Mouse (Mus musculus) forebrain, embryonic 11.5 days (tissue): ENCODE measurements around the gene Nucks1. TPM values are rescaled to one million over a fixed set of nuclear protein-coding genes. Genes with fewer than 3 reads are reported as not detected.

ENCODE experiments used
- ATAC-seq: fragments of 200-750 bp; cut with Nextera tagmentation; replicated peaks from 2 replicates; pipeline ENCODE4 v1.8.0; 2017; ENCODE audit warnings: moderate TSS enrichment; ENCODE audit not compliant: low FRiP score
- DNase-seq: peaks from one replicate; pipeline ENCODE4 v3.0.0-alpha.2; 2017; ENCODE audit warnings: low spot score
- H3K27ac ChIP-seq: fragments of 300-500 bp; sonication (generic); 2 replicates; pipeline ENCODE4 v1.5.1; 2014; ENCODE audit warnings: low read depth, low read length
- H3K27me3 ChIP-seq: fragments of 300-500 bp; sonication (generic); 2 replicates; pipeline ENCODE4 v1.6.1; 2014; ENCODE audit warnings: mild to moderate bottlenecking, low read length, mixed read lengths; ENCODE audit not compliant: control insufficient read depth, insufficient read depth
- H3K36me3 ChIP-seq: fragments of 300-500 bp; sonication (generic); 2 replicates; pipeline ENCODE4 v1.6.1; 2014; ENCODE audit warnings: mild to moderate bottlenecking, low read length, moderate library complexity, mixed read lengths; ENCODE audit not compliant: control insufficient read depth, insufficient read depth
- H3K4me1 ChIP-seq: fragments of 300-500 bp; sonication (generic); replicated peaks from 2 replicates; pipeline ENCODE4 v1.6.1; 2014; ENCODE audit warnings: low read length, mixed read lengths; ENCODE audit not compliant: control insufficient read depth, insufficient read depth
- H3K4me2 ChIP-seq: fragments of 300-500 bp; sonication (generic); 2 replicates; pipeline ENCODE4 v1.6.1; 2014; ENCODE audit warnings: low read depth, mild to moderate bottlenecking, low read length, moderate library complexity, mixed read lengths; ENCODE audit not compliant: severe bottlenecking
- H3K4me3 ChIP-seq: fragments of 300-500 bp; sonication (generic); 2 replicates; pipeline ENCODE4 v1.5.1; 2014; ENCODE audit warnings: low read depth, low read length
- H3K9ac ChIP-seq: fragments of 300-500 bp; sonication (generic); 2 replicates; pipeline ENCODE4 v1.6.1; 2014; ENCODE audit warnings: low read length
- H3K9me3 ChIP-seq: fragments of 300-500 bp; sonication (generic); 2 replicates; pipeline ENCODE4 v1.6.1; 2016; ENCODE audit warnings: low read length, mixed read lengths; ENCODE audit not compliant: control insufficient read depth
- WGBS: fragments of 180-500 bp; shearing (Covaris S2); extraction: QIAGEN DNeasy Blood & Tissue Kit; methylation state at CpG from one replicate; pipeline ENCODE4 v1.1.7; 2014; 5-methylcytosine and 5-hydroxymethylcytosine counted together
- polyA plus RNA-seq: library from polyadenylated mRNA; unstranded; fragments of >200 nt; fragmentation: Nextera tagmentation; extraction: Ambion mirVana; gene quantifications from 2 replicates; pipeline ENCODE4 v1.2.1, GENCODE M21; 2014

Gene Nucks1
- polyA plus RNA-seq, 1 experiment from 2014 or later: 69.7 TPM

- WGBS: 86% methylated on average over 12 of the region's 12 CpGs
- Histone ChIP-seq H3K9ac (no peak overlapping the region), H3K27ac (no peak overlapping the region), H3K9me3 (no peaks in the 10 kb centered on the region), H3K4me1 (no peaks in the 10 kb centered on the region), H3K4me3 (no peak overlapping the region), H3K27me3 (no peaks in the 10 kb centered on the region), H3K4me2 (no peak overlapping the region), H3K36me3 (no peaks in the 10 kb centered on the region)
- DNase-seq (no peak), ATAC-seq (no peak)
Observed at GRCm38 (mm10) chr1:131954242-131954865, 44.0 kb downstream of the Nucks1 start.

- WGBS: 63% methylated on average over 3 of the region's 3 CpGs
- DNase-seq (no peak), ATAC-seq (no peak)
- Histone ChIP-seq H3K36me3 (no peaks in the 10 kb centered on the region), H3K27ac (no peak overlapping the region), H3K9ac (no peak overlapping the region), H3K4me3 (no peak overlapping the region), H3K4me1 (no peaks in the 10 kb centered on the region), H3K4me2 (no peak overlapping the region), H3K9me3 (no peaks in the 10 kb centered on the region), H3K27me3 (no peaks in the 10 kb centered on the region)
Observed at GRCm38 (mm10) chr1:131955131-131955757, 44.9 kb downstream of the Nucks1 start.

- no peaks in the 10 kb centered on the region; the same call in 1 of the 2 replicates for H3K4me1 ChIP-seq
- 0 out of 2 replicates have a peak, but pooled peaks cover 2% of the 10 kb centered on the region for H3K27me3 ChIP-seq
- DNase-seq (no peak), ATAC-seq (no peak)
- no peak overlapping the region for H3K9ac ChIP-seq
- no peak overlapping the region for H3K27ac ChIP-seq
- H3K4me2 ChIP-seq: no peak overlapping the region
- H3K9me3 ChIP-seq: no peaks in the 10 kb centered on the region
- no peak overlapping the region for H3K4me3 ChIP-seq
- no peaks in the 10 kb centered on the region for H3K36me3 ChIP-seq
- 85% methylated on average over 5 of the region's 5 CpGs for WGBS
Observed at GRCm38 (mm10) chr1:131957416-131957815, 47.1 kb downstream of the Nucks1 start.

GRCm38 (mm10) chr1:131961004-131961403 is 50.7 kb downstream of the Nucks1 start:
- Histone ChIP-seq H3K9me3 (no peaks in the 10 kb centered on the region), H3K27me3 (peaks cover 10% of the 10 kb centered on the region; the same call in 1 of the 2 replicates), H3K4me3 (no peak overlapping the region), H3K4me2 (no peak overlapping the region), H3K36me3 (no peaks in the 10 kb centered on the region), H3K9ac (no peak overlapping the region), H3K4me1 (peaks cover 14% of the 10 kb centered on the region; the same call in 1 of the 2 replicates), H3K27ac (no peak overlapping the region)
- no peak for ATAC-seq
- no peak for DNase-seq
- WGBS: 58% methylated on average over 2 of the region's 2 CpGs

GRCm38 (mm10) chr1:131962606-131963084 is 52.3 kb downstream of the Nucks1 start, which contains the start of gene Slc45a3:
Gene Slc45a3 (plus strand): TSS chr1:131962967.
- peak within 1 kb of the TSS; percentile 82 for H3K4me3 ChIP-seq
- DNase-seq: peak; percentile 83
- peaks cover 10% of the 10 kb centered on the region; the same call in 1 of the 2 replicates for H3K27me3 ChIP-seq
- H3K9ac ChIP-seq: peak within 1 kb of the TSS; percentile 79
- under 1% methylated on average over 34 of the region's 35 CpGs for WGBS
- peak; percentile 69 for ATAC-seq
- H3K36me3 ChIP-seq: no peaks in the 10 kb centered on the region
- peak within 1 kb of the TSS; percentile 96 for H3K4me2 ChIP-seq
- no peaks in the 10 kb centered on the region for H3K9me3 ChIP-seq
- peaks cover 20% of the 10 kb centered on the region; the same call in 1 of the 2 replicates for H3K4me1 ChIP-seq
- no peak within 1 kb of the TSS for H3K27ac ChIP-seq

- H3K36me3 ChIP-seq: no peaks in the 10 kb centered on the region
- peaks cover 20% of the 10 kb centered on the region; the same call in 1 of the 2 replicates for H3K4me1 ChIP-seq
Observed at GRCm38 (mm10) chr1:131963085-131963951, 53.0 kb downstream of the Nucks1 start.

GRCm38 (mm10) chr1:131964100-131964499 is 53.8 kb downstream of the Nucks1 start:
- no peak for ATAC-seq
- Histone ChIP-seq H3K4me1 (peaks cover 20% of the 10 kb centered on the region; the same call in 1 of the 2 replicates), H3K27me3 (peaks cover 10% of the 10 kb centered on the region; the same call in 1 of the 2 replicates), H3K4me2 (peak overlapping the region; percentile 96), H3K4me3 (peak overlapping the region; percentile 82), H3K9me3 (no peaks in the 10 kb centered on the region), H3K36me3 (no peaks in the 10 kb centered on the region), H3K9ac (peak overlapping the region; percentile 79; the same call in 1 of the 2 replicates), H3K27ac (no peak overlapping the region)
- WGBS: 27% methylated on average over 5 of the region's 5 CpGs
- DNase-seq: no peak

More at GRCm38 (mm10) chr1:131963085-131963951, 53.0 kb downstream of the Nucks1 start:
- H3K9me3 ChIP-seq: no peaks in the 10 kb centered on the region
- H3K27ac ChIP-seq: no peak overlapping the region
- peak overlapping the region; percentile 96 for H3K4me2 ChIP-seq
- H3K4me3 ChIP-seq: peak overlapping the region; percentile 82
- peak; percentile 58 for DNase-seq
- under 1% methylated on average over 70 of the region's 76 CpGs for WGBS
- H3K27me3 ChIP-seq: peaks cover 10% of the 10 kb centered on the region; the same call in 1 of the 2 replicates
- ATAC-seq: peak; percentile 76
- peak overlapping the region; percentile 79 for H3K9ac ChIP-seq

GRCm38 (mm10) chr1:131964580-131964979 is 54.2 kb downstream of the Nucks1 start:
- peaks cover 20% of the 10 kb centered on the region; the same call in 1 of the 2 replicates for H3K4me1 ChIP-seq
- H3K27me3 ChIP-seq: peaks cover 10% of the 10 kb centered on the region; the same call in 1 of the 2 replicates
- no peak overlapping the region for H3K9ac ChIP-seq
- ATAC-seq (no peak), DNase-seq (no peak)
- H3K36me3 ChIP-seq: no peaks in the 10 kb centered on the region
- WGBS: 69% methylated on average over 7 of the region's 7 CpGs
- H3K4me2 ChIP-seq: no peak overlapping the region
- H3K4me3 ChIP-seq: no peak overlapping the region
- no peak overlapping the region for H3K27ac ChIP-seq
- no peaks in the 10 kb centered on the region for H3K9me3 ChIP-seq
